Mouse (Mus musculus) gonadal fat pad, adult 2 months (tissue): ENCODE measurements around the gene Galns. TPM values are rescaled to one million over a fixed set of nuclear protein-coding genes. Genes with fewer than 3 reads are reported as not detected.
A peak's percentile ranks its signal among the peaks of the same experiment; 100 is the strongest.

Source experiments
- DNase-seq: peaks from one replicate; pipeline ENCODE4 v3.0.0-alpha.2; 2012; ENCODE audit warnings: low read depth
- polyA plus RNA-seq: library from polyadenylated mRNA; depleted of rRNA; stranded (reverse); fragments of >200 nt; gene quantifications from 2 replicates; pipeline ENCODE4 v1.2.3, GENCODE M21; 2012; rRNA removed

Galns gene
- polyA plus RNA-seq: 21.4 and 23.8 TPM in 2 replicates

DNA sequence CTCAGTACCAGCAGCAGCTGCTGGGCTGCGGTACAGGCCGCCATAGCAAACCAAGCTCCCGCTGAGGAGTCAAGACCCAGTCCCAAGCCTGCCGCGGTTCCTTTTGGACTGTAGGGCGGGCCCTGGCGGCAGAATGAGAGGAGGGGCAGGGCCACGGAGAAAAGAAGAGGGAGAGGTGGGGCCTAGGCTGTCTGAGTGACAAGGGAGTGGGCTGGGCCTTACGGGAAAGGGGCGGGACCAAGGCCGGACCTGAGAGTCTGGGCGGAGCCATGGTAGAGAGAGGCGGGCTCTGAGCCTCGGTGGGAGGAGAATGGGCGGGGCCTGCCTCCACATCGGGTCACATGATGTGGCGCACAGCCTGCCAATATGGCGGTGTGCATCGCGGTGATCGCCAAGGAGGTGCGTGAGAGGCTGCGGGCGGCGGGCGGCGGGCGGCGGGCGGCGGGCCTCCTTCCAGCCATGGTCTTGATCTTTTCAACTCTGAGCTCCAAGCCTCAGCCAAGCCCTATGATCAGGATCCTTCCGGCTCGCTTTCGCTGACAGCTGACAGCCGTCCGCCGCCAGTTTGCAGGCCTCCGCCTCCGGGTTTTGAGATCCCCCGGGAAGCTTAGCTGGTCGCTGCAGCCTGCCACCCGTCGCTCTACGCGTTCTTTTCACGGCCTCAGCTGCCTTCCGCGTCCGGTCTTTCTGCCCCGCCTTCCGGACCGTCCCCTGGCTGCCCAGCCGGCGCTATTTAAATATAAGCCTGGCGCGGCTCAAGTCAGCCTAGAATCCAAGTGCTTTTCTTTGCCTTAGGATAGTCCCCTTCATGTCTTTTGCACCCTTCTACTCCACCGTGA is at the start of gene Galns, which contains the start of gene Trappc2l:
TSS of gene Galns (minus strand) at position 169 of the 839 bp plus-strand sequence.
TSS of gene Trappc2l (plus strand) at position 346 of the 839 bp plus-strand sequence.
- peak; percentile 50 for DNase-seq

DNA sequence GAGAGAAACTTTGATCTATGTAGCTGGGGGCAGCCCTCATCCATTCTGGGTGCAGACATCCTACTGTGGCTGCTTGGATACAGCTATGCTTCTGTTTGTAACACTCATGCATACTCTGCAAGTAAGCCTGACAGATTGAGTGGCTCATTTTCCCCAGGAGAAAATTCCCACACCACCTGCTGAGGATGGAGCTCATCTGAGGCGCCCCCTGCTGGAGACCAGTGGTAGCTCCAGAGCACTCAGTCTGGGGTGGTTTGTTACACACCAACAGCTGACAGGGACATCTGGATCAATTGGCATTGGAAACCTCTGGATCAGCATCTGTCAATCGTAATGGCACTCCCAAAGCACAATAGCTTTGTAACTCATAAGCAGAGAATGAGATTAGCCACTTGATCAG is 48.8 kb upstream of the Galns start:
- no peak for DNase-seq

DNA sequence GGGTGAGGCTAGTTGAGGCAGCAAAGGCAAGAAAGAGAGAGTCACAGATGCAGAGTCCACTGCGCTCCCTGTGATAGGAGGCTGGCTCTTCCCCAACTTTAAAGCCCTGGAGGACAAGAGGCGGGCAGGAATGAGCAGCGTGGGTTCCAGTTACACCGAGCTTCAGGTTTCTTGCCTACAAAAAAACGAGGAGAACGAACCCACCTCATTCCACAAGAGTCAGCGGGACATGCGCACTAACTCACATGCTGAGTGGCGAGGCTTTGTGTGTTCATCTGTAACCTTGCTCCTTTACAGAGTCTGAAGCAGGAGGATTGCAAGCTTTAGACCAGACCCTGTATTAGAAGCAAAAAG is 47.5 kb upstream of the Galns start:
- DNase-seq: no peak

DNA sequence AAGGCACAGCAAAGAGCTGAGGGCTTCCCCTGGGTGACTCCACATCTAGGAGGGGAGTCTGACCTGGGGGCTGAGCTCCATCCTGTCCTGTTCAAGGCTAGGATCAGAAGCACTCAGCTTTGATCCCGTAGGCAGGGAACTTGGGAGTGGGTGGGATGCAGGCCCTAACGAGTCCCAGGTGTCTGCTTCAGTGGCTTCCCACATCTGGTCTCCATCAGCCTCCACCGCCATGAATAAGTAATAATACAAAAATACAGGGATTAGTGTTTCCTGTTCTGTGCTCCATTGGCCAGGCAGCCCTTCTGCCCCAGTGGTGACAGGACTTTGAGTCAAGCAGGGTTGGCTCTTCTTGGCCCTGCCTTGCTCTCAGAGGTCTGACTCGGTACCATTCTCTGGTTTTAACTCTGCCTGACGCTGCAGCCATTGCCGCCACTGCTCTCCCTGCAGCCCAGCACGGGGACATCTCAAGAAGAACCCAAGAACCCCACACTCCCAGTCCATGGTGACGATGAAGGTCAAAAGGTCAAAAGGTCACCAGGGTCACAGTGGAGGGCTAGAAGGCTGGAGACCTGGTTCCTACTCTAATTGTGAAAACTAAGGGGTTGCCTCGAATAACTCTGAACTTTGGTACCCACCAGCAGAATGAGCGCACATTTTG is 47.0 kb upstream of the Galns start:
- DNase-seq: no peak

DNA sequence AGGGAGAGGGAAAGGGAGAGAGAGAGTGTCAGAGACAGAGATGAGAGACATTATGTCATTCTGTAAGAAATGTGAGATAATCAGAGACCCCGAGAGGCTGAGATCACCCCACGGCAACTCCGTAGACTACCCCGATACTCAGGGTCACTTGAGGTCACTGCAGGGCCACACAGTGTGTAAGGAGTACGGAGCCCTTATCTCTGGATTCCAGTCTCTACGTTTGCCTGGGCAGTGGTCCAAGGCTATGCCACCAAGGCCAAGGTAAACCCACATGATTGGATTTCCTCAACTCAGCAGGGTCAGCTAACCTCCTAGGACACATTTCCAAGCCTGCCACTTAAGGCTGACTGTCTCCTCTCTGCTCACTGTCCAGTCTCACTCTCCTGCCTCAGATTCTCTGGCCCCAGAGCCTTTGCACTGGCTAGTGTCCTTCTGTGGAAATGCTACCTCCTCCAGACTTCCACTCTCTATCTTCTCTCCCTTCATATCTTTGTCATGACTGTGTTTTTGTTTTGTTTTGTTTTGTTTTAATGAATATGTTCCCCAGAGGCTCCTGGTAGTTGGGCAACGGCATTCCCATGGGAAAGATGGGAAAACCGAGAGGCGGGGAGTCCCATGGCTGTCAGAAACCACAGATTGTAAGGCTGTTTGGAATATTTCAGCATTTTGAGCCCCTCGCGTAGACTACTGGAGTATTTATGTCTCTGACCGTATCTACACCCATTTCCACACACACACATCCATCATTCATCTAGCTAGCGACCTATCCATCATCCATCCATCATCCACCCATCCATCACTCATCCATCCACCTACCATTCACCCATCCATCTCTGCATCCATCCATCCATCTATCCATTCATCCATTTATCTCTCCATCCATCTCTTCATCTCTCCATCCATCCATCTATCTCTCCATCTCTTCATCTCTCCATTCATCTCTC is 45.1 kb upstream of the Galns start:
- DNase-seq: no peak

DNA sequence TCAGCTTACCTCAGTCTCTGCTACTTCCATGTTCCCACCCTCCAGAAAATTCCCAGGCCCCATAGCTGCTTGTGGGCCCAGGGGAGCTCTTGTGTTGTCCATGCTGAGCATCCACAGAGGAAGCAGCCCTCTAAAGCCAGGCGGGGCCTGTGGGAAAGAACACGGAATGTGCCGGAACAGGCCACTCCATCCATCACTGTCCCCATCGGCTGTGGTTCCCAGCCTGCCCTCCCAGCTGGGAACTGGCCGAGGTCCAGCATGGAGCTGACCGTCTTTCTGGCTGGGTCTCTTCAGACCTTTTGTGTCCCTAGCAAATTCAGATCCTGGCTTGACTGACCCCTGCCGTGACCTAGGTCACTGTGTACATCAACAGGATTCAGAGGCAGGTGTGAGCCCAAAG is 43.5 kb upstream of the Galns start:
- DNase-seq: no peak

DNA sequence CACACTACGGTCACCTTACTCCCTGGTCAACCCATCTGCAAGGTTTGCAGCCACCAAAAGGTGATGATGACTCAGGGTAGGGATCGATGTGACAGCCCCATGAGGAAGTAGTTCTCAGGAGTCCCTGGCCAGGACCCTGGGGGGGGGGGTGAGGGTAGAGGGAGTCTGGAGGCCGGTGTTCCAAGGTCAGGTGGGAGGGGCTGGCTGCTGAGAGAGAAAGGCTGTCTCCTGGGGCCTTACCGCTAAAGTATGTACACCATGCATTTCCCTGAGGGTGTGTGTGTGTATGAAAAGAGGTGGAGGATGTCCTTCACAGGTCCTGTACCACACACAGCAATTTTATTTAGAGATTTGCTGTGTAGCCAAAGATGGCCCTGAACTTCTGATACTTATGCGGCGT is 41.4 kb upstream of the Galns start:
- DNase-seq: no peak

DNA sequence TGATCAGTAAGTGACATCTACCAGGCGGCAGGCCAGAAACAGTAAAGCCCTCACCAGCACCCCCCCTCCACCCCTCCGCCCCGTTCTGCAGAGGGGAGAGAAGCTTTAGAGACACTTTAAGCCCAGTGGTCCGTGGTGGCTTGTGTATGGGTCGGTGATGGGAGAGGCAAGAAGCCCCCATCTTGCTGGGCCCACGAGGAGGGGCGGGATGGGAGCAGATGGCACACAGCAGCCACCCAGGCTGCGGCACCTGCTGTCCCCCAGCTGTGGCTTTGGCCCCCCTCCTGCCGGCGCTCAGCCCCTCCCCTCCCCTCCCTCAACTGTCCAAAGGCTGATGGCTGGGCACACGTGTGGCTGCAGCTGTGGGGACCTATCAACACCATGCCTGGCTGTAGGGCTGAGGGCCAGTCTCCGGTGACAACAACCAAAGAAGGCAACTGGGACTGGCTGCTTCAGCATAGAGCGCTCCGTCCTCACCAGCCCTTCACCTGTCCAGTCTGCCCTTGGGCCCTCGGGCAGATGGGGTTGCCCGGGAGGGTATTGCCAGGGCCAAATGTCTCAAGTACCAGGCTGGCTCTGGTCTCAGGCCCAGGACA is 40.2 kb upstream of the Galns start:
- DNase-seq: no peak

DNA sequence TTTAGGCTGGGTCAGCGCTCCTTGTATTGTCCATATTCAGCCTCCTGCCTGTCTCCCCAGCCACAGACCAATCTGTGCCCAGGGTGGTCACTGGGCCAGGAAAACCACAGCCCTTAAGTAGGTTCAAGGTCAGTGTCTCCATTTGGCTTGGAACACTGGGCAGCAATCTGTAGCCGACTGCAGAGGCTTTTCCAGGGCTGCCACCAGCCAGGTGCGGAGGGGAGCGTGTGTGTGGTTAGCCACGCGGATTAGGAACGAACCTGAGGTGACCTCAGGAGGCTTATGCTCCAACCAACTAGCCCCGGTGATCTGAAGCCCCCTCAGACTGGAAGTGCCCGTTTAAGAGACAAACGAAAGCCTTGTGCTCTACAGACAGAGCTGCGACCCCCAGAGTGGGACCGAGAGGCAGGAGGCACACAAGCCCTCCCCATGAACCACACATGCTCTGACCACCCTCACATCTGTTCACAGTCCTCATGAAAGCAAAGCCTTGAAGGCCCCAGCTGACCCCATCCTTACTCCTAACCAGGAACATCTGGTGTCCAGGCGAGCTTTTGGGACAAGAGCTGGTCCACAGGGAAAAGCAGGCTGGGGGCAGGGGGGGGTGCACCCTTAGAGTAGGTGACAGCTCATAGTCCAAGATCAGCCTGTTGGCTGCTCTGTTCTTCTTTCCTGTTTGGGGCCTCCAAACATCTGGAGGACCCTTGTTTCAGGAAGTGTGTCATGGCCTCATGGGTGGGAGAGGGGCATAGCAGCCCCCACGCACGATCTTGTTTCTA is 37.1 kb upstream of the Galns start:
- DNase-seq: no peak

DNA sequence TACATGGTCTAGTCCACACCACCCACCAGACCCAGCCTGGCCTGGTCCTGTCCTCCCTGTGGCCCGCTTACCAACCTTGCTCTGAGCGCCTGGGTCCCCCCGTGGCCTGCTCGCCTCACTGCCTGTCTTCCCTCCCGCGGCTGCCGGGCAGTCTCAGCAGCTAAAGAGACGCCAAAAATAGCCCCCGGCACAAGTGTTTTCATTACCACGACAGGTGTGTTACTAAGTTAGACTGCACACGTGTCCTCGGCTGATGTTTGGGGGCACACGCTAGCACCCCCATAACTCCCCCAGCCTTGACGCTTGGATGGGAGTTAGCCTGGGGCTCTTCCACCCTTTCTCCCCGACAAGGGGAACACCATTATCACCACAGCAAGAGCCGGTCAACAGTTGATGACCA is 35.1 kb upstream of the Galns start:
- no peak for DNase-seq

DNA sequence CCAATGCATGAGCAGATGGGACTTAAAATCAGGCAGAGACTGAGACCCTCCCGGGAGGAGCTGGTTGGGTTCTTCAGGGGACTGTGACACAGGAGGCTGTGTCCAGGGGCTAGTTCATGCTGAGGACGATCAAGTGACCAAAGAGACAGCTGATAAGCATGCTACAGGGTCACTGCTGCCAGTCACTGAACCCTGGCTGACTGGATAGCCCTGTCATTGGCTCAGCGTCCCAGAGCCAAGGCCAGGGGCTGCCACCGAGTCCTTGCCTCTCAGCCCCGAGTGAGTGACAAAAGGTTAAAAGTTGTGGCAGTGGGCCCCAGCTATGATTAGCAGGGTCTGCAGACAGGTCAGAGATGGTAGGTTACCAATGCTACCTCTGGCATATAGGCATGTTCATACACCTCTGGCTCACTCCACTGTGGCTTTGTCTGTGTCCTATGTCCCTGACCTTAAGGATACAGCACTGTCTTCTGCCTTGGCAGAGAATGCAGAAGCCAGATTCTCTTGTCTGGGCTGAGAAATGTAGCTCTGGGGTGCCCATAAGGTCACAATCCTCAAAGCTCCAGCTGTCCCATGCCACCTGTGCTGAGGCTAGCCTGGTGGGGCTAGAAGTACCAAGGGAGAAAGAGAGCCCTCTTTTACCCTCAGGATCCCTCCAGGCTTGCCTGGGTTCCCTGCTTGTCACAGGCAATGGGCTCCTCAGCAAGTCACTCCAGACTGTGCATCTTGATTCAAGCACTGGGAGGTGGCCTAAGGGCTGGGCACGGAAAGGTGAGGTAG is 33.1 kb upstream of the Galns start:
- no peak for DNase-seq

DNA sequence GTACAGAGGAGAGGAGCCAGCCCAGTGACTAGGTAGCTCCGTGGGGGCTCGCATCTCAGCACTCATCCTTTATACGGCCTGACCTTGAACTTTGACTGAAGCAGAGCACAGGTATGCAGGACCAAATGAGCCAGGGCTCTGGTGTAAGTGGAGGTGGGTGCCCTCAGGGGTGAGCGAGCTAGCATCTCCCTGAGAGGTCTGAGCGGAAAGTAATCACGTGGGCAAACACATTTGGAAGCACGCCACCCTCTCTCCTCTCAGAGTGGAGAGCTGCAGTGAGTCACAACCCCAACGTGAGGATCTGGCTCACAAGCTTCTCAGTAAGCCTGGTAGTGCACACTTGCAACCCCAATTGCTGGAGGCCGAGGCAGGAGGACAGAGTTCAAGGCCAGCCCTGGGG is 30.8 kb upstream of the Galns start:
- no peak for DNase-seq

DNA sequence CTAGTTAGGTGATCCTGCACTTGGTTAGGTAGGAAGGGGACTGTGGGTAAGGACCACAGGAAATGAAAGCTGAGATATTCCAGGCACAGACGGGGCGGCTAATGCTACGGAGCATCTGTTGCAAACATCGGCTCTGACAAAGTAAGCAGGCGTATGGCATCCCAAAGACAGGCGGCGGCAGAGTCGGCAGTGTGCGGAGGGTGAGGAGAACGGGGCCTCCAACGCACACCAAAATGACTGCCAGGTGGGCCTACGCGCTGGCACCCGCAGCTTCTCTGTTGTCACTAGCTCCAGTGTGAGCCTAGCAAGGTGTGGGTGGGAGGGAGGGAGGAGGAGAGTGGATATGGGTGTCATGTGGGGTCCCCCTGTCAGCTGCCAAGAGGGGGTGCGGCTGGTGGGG is 30.1 kb upstream of the Galns start:
- no peak for DNase-seq

DNA sequence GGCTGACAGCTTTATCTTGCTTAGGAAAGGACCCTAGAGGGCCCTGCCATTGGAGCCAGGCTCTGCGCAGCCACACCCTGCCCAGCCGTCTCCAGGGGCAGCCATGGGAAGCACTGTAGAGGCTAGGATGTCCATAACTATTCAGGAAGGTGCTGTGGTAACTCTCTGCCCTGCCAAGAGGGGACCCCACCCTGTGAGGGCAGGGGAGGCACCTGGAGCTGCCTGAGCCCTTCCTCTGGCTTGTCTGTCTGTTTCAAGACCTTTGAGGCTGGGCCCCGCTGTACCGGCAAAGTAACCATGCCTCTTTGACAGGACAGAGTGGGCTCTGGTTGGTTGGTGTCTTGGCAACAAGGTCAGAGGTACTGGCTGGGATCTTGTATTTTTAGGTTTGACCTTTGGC is 29.6 kb upstream of the Galns start:
- DNase-seq: no peak

DNA sequence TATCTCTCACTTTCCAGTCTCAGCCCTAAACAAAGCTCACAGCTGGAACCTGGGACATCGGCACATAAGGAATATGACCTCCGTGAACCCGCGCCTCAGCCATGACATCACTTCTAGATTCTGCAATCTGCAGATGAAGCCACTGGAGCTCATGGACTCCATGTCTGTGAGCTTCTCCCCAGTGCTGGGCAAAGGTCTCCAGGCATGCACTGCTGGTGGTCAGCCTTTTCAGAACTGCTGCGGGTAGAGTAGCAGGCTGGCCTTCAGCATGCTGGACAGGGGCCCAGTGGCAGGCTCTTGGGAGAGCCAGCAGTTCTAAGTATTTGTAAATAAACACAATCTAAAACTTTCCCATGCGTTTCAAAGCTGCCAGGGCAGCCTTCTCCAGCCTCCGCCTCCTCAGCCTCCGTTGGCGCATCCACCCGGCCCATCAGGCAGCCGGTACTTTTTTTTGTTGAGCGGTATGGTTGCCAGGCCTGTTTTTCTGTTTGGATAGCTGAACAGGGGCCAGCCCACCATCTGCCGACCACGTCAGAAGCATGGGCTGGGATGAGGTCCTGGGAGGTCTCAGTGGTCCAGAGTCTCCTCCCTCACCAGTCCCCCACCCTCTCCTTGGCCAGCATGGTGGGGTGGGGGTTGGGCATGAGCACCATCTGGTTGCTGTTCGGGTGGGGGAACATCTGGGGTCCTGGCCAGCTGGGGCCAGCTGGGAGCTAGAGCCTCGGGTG is 28.4 kb upstream of the Galns start:
- no peak for DNase-seq

DNA sequence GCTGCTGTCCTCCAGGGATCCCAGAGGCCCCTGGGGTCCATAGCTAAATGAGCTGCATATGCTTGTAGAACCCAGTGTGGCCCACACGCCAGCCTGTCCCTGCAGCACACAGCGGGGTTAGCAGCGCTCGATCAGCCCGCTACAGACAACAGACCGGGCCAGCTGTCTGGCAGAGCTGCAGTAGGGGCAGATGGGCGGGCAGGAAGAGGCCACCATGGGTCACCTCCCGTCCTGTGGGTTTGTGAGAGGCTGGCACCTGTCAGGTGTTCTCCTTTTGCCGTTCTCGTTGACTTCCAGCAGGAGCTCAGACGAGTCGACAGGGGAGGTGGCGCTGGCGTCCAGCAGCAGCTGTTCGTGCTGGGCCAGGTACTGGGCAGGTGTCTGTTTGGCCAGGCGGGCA is 27.3 kb upstream of the Galns start:
- no peak for DNase-seq

DNA sequence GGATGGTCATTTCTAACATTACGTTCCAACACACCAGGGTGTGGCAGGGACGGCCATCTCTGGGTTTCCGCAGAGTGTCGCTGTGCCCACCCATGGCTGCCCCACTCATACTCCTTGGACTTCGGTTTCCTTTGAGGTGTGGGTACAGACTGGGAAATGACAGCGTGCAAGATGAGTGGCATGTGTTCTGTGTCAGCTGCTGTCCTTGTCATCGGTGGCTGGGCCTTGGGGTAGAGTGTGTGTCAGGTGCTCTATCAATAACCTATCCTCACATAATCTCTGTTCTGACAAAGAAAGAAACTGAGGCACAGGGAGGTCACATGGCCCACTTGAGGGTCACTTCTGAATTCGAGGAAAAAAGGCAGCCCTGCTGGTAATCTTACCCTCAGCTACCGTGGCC is 26.0 kb upstream of the Galns start:
- DNase-seq: no peak

DNA sequence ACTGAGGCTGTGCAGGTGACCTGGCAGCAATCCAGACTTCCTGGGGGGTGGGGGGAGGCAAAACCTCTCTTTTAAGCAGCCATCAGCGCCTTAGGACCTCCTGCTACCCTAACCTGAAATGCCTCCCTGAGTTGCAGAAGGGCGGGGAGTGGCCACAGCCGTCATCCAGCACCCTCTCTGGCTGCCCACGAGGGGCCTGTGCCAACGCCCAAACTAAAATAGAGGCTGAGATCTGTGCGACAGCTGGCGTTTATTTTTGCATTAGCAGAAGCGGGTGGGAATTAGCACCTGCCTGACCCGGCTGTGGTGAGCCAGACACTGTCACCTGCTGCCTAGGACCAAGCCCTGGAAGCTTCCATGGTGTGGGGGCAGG is 25.5 kb upstream of the Galns start:
- DNase-seq: no peak
